Mouse (Mus musculus) liver, embryonic 13.5 days (tissue): ENCODE measurements around the gene Arhgap19. TPM values are rescaled to one million over a fixed set of nuclear protein-coding genes. Genes with fewer than 3 reads are reported as not detected.
"Not testable (repeated sequence)": the region's sequence is repeated elsewhere in the genome, so short reads cannot be mapped to it uniquely, and the experiment has no call there.

ENCODE experiments used
- ATAC-seq: fragments of 200-750 bp; cut with Nextera tagmentation; 2 replicates; pipeline ENCODE4 v1.8.0; 2017; ENCODE audit warnings: low read depth, mild to moderate bottlenecking, moderate number of reproducible peaks, moderate library complexity
- DNase-seq: peaks from one replicate; pipeline ENCODE4 v3.0.0; 2022
- H3K27ac ChIP-seq: fragments of 300-500 bp; sonication (generic); 2 replicates; pipeline ENCODE4 v1.5.1; 2015; ENCODE audit warnings: moderate library complexity, mild to moderate bottlenecking, inconsistent platforms
- H3K27me3 ChIP-seq: fragments of 300-500 bp; sonication (generic); 2 replicates; pipeline ENCODE4 v1.6.1; 2015; ENCODE audit warnings: mild to moderate bottlenecking, inconsistent platforms
- H3K36me3 ChIP-seq: fragments of 300-500 bp; sonication (generic); 2 replicates; pipeline ENCODE4 v1.6.1; 2015; ENCODE audit warnings: mild to moderate bottlenecking, inconsistent platforms
- H3K4me1 ChIP-seq: fragments of 300-500 bp; sonication (generic); replicated peaks from 2 replicates; pipeline ENCODE4 v1.6.1; 2015; ENCODE audit warnings: inconsistent platforms
- H3K4me2 ChIP-seq: fragments of 300-500 bp; sonication (generic); 2 replicates; pipeline ENCODE4 v1.6.1; 2015; ENCODE audit warnings: inconsistent platforms, mild to moderate bottlenecking, moderate library complexity
- H3K4me3 ChIP-seq: fragments of 300-500 bp; sonication (generic); replicated peaks from 2 replicates; pipeline ENCODE4 v1.5.1; 2015; ENCODE audit warnings: mild to moderate bottlenecking, inconsistent platforms
- H3K9ac ChIP-seq: fragments of 300-500 bp; sonication (generic); 2 replicates; pipeline ENCODE4 v1.6.1; 2015; ENCODE audit warnings: mild to moderate bottlenecking, inconsistent platforms
- H3K9me3 ChIP-seq: fragments of 300-500 bp; sonication (generic); replicated peaks from 2 replicates; pipeline ENCODE4 v1.6.1; 2016; ENCODE audit warnings: inconsistent platforms
- WGBS: fragments of 180-500 bp; shearing (Covaris S2); methylation state at CpG from one replicate; pipeline ENCODE4 v1.1.7; 2015; ENCODE audit not compliant: insufficient replicate concordance; 5-methylcytosine and 5-hydroxymethylcytosine counted together
- polyA plus RNA-seq: library from polyadenylated mRNA; unstranded; fragments of >200 nt; fragmentation: Nextera tagmentation; extraction: Ambion mirVana; gene quantifications from 2 replicates; pipeline ENCODE4 v1.2.1, GENCODE M21; 2015

Gene Arhgap19
- polyA plus RNA-seq = 25.0 and 33.6 TPM in 2 replicates

DNA sequence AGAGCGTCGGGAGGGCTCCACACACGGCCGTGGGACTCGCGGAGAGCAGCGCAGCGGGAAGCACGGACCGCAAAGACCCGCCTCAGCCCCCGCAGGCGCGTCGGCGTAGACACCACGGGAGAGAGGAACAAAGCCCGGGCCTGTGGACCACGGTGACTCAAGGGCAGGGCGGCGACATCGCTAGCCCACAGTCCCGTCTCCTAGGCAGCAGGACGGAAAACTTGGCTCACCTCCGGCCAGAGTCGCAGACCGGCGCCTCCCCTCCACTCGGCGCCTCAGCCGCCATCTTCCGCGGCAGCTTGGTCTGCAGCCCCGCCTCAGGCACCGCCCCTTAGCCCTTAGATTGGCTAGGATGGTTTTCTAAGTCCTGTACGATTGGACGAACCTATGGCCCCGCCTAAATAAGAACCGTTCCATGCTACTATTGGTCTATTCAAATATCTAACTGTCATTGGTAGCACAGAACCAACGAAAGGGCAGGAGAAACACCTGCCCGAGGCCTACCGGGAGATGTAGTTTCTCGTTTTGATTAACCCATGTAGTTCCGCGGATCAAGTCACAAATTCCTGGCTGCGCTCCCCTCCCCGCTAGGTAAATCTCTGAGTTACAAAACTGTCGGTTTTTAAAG lies at the start of gene Arhgap19:
Gene Arhgap19, minus strand, starts transcription at position 306 of the 628 bp plus-strand sequence.
- peaks cover 7% of the 10 kb centered on the region; the same call in 1 of the 2 replicates for H3K9me3 ChIP-seq
- H3K4me2 ChIP-seq = peak within 1 kb of the TSS; percentile 71
- H3K36me3 ChIP-seq = peaks cover 9% of the 10 kb centered on the region; the same call in 1 of the 2 replicates
- H3K4me1 ChIP-seq = peaks cover 53% of the 10 kb centered on the region
- peak within 1 kb of the TSS; percentile 95 for H3K9ac ChIP-seq
- under 1% methylated on average over 48 of the region's 48 CpGs for WGBS
- DNase-seq (peak; percentile 91), ATAC-seq (peak; percentile 99)
- H3K27me3 ChIP-seq = no peaks in the 10 kb centered on the region
- peak within 1 kb of the TSS; percentile 92 for H3K4me3 ChIP-seq
- peak within 1 kb of the TSS; percentile 86 for H3K27ac ChIP-seq

DNA sequence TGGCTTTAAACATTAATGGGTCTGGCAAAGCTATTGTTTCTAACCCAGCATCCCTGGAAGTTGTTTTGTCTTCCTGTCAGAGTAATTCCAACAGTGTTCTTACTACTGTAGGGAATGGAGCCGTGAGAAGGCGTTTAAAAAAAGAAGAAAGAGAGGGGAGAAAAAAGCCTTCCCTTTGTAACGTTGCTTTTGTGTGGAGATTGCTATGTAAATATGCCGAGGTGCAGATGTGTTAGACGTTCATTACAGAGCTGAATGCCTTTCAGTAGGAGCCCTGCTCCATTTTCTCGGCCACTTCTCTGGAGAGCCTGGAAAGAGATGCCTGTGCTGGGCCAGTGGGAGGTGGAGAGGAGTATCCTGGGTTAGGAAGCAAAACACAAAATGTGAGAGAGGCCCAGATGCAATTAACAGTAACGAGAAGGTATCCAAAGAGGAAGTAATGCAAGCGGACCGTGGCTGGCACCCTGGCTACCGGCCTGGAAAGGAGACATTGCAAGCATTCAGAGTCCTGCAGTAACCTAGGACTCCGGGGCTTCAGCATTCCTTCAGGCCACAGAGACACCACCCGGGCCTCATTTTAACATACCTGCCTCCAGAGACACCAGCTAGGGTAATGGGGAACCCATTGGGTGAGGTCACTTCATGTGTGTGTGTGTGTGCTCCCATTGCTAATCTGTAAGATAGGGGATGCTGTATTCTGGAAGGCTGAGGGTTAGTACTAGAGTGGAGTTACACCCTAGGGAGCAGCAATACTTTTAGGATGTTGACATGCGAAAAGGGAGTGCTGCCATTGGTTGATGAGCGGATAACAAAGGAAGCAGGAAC lies 49.1 kb upstream of the Arhgap19 start:
- H3K4me2 ChIP-seq = no peak overlapping the region
- ATAC-seq = no peak
- no peaks in the 10 kb centered on the region for H3K27me3 ChIP-seq
- 38% methylated on average over 14 of the region's 14 CpGs for WGBS
- H3K36me3 ChIP-seq = no peaks in the 10 kb centered on the region
- no peaks in the 10 kb centered on the region for H3K9me3 ChIP-seq
- H3K9ac ChIP-seq = no peak overlapping the region
- no peak overlapping the region for H3K4me3 ChIP-seq
- peak overlapping the region; percentile 44; the same call in 1 of the 2 replicates for H3K27ac ChIP-seq
- no peak for DNase-seq
- peaks cover 36% of the 10 kb centered on the region for H3K4me1 ChIP-seq

DNA sequence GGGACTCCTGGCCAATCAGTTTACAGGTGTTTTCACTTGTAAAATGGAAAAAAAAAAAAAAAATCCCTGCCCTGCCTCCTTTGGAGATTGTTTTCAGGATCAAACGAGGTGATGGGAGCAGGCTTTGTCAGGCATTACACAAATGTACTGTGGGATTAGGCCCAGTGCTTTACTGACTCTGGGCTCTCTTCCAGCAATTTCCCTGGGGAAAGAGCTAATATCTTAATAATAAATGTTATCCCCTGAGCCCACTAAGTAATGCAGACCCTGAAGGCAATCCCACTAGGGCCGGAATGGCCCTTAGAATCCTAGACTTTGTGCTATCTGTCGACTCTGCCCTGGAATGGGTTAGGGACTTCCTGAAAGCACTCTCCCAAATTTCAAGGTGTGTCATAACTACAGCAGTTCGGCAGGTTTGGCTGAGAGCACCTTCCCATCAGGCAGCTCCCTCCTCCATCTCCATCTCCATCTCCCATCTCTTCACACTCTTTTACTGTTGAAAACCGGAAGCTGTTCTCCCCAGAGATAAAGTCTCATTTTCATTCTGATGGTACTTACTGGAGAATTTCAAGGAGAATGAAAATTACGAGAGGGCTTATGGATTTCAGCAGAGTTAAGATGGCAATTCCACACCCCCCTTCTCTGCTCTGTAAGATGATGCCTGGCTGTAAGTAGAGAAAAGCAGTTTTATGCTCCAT lies 48.3 kb upstream of the Arhgap19 start:
- WGBS = 57% methylated on average over 6 of the region's 6 CpGs
- Histone ChIP-seq H3K4me2 (no peak overlapping the region), H3K36me3 (no peaks in the 10 kb centered on the region), H3K4me1 (peaks cover 42% of the 10 kb centered on the region), H3K9ac (peak overlapping the region; percentile 29; the same call in 1 of the 2 replicates), H3K4me3 (no peak overlapping the region), H3K27ac (no peak overlapping the region), H3K27me3 (no peaks in the 10 kb centered on the region), H3K9me3 (no peaks in the 10 kb centered on the region)
- DNase-seq (no peak), ATAC-seq (no peak)

DNA sequence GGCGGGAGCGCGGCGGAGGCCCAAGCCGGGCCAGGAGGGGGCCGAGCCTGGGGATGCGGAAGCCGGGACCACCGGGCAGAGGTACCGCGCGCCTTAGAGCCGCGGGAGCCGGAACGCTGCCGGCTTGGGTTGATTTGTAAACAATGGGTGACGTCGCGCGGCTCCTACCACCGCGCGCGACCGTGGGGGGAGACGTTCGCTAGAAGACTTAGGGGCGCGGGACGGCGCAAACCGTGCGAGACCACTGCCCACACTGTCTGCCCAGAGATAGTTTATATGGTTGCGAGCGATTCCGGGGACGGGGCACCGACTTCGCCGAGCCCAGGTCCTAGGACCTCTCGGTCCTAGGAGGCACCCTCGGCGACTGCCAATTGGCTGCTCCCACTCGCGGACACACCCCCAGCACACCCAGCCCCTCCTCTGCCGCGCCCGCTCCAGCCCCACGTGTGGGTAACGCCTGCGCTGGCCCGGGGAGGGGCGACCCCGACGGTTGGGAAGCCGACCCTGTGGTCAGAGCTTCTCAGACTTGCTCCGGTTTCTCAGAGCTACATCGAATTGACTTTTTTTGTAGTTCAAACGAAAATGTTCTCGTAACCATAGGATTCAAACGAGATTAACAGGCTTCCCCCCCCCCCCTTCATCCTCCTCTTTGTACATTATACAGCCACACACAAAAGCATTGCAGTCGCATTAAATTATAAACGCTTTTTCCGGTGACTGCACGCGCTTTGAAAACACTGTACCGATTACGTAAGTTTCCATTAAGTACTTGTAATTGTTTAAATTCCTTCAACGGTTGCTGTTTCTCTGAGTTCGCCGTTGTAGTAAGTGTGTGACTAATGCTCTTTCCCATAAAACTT lies 46.4 kb upstream of the Arhgap19 start, which contains the start of gene Frat2:
Gene Frat2, minus strand, starts transcription at position 141 of the 860 bp plus-strand sequence.
- Histone ChIP-seq H3K36me3 (no peaks in the 10 kb centered on the region), H3K9me3 (no peaks in the 10 kb centered on the region), H3K9ac (peak within 1 kb of the TSS; percentile 83), H3K27ac (peak within 1 kb of the TSS; percentile 72), H3K4me3 (peak within 1 kb of the TSS; percentile 92), H3K27me3 (no peaks in the 10 kb centered on the region), H3K4me2 (peak within 1 kb of the TSS; percentile 90), H3K4me1 (peaks cover 53% of the 10 kb centered on the region)
- under 1% methylated on average over 72 of the region's 72 CpGs for WGBS
- peak; percentile 92 for ATAC-seq
- peak; percentile 88 for DNase-seq

DNA sequence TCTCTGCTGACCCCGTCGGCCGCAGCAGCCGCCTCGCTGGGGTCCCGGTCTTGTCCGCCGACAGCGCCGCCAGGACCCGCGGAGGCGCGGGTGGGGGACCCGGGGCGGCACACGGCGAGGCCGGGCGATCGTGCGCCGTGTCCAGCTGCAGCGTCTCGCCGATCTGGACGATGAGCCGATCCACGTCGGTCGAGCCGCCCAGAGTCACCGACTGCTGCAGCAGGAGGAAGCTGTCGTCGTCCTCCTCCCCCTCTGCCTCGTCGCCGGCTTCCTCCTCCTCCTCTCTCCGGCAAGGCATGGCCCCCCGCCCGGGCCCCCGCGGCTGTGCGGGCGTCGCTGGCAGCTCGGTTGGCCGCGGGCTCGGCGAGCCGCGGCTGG lies 45.8 kb upstream of the Arhgap19 start:
- Histone ChIP-seq H3K4me3 (peak overlapping the region; percentile 92), H3K9ac (peak overlapping the region; percentile 83), H3K4me1 (peaks cover 58% of the 10 kb centered on the region), H3K4me2 (peak overlapping the region; percentile 90), H3K27ac (peak overlapping the region; percentile 72)
- H3K27me3 ChIP-seq, H3K9me3 ChIP-seq, DNase-seq, H3K36me3 ChIP-seq: not testable (repeated sequence)
- peak; percentile 35 for ATAC-seq
- WGBS = under 1% methylated on average over 47 of the region's 53 CpGs

DNA sequence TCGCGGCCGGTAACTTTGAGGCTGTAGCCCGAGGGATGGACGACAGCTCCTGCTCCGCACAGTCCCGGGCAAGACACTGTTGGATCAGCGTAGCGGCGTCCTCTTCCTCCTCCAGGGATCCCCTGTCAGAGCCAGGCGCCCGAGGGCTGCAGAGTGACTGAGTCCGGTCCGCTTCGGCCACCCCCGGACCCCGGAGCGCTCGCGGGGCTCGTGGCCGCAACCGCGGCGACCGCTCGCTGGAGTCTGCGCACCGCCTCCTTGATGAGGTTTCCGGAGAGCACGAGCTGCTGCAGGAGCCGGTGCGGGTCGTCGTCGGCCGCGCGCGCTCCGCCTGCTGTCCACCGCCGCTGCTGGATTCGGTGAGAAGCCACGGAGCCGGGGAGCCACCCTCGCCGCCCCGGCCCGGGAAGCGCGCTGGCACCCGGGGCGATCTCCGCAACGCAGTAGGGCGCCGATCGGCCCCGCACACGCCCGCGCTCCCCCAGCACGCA lies 45.3 kb upstream of the Arhgap19 start:
- peak overlapping the region; percentile 92 for H3K4me3 ChIP-seq
- DNase-seq (peak; percentile 47), ATAC-seq (peak; percentile 27)
- H3K27me3 ChIP-seq = no peaks in the 10 kb centered on the region
- peak overlapping the region; percentile 72 for H3K27ac ChIP-seq
- H3K9me3 ChIP-seq = no peaks in the 10 kb centered on the region
- peaks cover 62% of the 10 kb centered on the region for H3K4me1 ChIP-seq
- peak overlapping the region; percentile 90 for H3K4me2 ChIP-seq
- no peaks in the 10 kb centered on the region for H3K36me3 ChIP-seq
- under 1% methylated on average over 55 of the region's 64 CpGs for WGBS
- peak overlapping the region; percentile 83 for H3K9ac ChIP-seq

DNA sequence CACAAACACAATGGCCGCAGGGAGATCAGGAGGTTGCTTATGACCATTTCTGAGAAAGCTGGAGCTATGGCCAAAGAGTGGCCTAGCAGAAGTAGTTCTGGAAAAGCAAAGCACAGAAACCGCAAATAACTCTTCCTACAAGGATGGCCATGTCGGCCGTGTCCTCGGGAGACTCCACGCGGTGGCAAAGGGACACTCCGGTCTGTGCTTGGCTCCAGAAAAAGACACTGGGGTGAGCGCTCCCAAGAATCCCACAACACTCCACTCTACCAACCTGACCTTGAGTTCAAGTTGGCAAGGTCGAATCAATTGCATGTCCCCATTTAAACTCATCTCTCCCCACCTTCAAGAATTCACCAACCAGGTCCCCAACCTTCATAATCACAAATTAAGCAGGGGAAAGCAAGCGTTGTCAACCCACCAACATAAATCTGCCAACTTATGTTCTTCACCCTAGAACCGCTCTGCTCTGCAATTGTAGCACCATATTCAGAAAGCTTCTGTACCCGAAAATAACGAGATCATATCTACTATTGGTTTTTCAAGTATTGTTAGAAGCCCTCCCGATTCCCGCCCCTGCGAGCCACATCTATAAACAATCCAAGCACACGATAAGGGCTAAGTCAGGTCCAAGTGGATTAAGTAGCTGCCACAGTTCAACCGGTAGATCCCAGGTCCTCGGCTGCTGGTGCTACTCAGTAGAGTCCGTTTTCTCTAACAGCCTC lies 44.7 kb upstream of the Arhgap19 start:
- peak overlapping the region; percentile 83 for H3K9ac ChIP-seq
- H3K4me1 ChIP-seq = peaks cover 63% of the 10 kb centered on the region
- ATAC-seq (no peak; the same call in 1 of the 2 replicates), DNase-seq (no peak)
- H3K27me3 ChIP-seq = no peaks in the 10 kb centered on the region
- H3K27ac ChIP-seq = peak overlapping the region; percentile 72
- WGBS = 9% methylated on average over 21 of the region's 21 CpGs
- no peaks in the 10 kb centered on the region for H3K36me3 ChIP-seq
- H3K9me3 ChIP-seq = no peaks in the 10 kb centered on the region
- H3K4me3 ChIP-seq = peak overlapping the region; percentile 92
- H3K4me2 ChIP-seq = peak overlapping the region; percentile 90

DNA sequence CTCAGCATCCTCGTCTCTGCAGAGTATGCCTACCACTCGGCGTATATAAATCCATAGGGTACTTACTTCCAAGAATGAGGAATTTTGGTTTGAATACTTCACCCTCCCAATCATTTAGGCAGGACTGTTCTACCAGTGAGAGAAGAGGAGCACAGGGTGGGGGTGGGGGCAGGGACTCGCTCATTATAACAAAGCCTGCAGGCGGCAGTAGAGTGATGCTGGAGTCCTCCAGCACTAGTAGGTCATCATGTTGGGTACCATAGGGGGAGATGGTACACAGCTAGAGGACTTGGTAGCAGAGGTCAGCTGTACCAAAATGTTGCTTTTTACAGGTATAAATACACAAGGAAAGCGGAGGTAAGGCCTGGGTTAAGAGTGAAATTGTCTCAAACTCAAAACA lies 42.5 kb upstream of the Arhgap19 start:
- no peak overlapping the region for H3K4me3 ChIP-seq
- H3K4me1 ChIP-seq = peaks cover 63% of the 10 kb centered on the region
- no peaks in the 10 kb centered on the region for H3K9me3 ChIP-seq
- WGBS = 68% methylated on average over 6 of the region's 6 CpGs
- no peaks in the 10 kb centered on the region for H3K27me3 ChIP-seq
- no peak overlapping the region for H3K4me2 ChIP-seq
- ATAC-seq (no peak), DNase-seq (no peak)
- H3K36me3 ChIP-seq = no peaks in the 10 kb centered on the region
- H3K27ac ChIP-seq = no peak overlapping the region
- no peak overlapping the region for H3K9ac ChIP-seq

DNA sequence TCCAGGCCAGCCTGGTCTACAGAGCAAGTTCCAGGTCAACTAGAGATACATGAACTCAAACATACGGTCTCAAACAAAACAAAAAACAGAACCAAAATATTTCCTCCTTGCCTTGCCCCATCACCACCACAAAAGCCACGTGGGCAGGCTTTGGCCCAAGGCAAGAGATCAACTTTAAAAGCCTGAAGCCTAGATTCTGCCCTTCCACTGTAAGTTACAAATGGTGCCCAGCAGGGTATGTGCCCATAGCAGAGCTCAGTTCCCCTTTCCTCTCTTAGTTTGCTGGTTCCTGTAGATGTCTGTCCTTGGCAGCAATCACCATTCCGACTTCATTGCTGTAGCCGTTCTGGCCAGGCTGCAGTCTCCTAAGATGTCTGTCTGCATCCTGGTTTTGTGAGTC lies 40.9 kb upstream of the Arhgap19 start:
- H3K27me3 ChIP-seq = no peaks in the 10 kb centered on the region
- H3K36me3 ChIP-seq = no peaks in the 10 kb centered on the region
- peaks cover 80% of the 10 kb centered on the region for H3K4me1 ChIP-seq
- ATAC-seq = no peak
- H3K27ac ChIP-seq = no peak overlapping the region
- no peak for DNase-seq
- H3K4me2 ChIP-seq = no peak overlapping the region
- H3K9ac ChIP-seq = no peak overlapping the region
- H3K9me3 ChIP-seq = no peaks in the 10 kb centered on the region
- no peak overlapping the region for H3K4me3 ChIP-seq
- 67% methylated on average over 4 of the region's 4 CpGs for WGBS

DNA sequence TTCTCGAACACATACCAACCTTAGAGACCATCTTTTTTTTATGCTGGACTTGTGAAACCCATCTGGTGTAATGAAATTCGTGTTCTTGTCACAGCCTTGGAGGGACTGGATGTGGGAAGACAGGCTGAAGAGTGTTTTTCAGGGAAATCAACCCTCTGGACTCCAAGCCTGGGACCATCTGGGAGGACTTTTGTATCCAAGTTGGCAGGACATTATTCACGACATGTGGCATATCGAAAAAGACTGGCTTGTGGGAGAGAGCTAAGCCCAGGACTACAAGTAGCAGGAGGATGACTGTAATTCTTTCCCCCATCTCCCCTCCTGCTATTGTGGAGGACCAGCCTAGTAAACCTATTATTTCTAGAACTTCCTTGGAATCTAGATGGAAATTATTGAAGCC lies 40.3 kb upstream of the Arhgap19 start:
- H3K4me2 ChIP-seq = no peak overlapping the region
- H3K27ac ChIP-seq = no peak overlapping the region
- H3K9ac ChIP-seq = no peak overlapping the region
- H3K27me3 ChIP-seq = no peaks in the 10 kb centered on the region
- H3K9me3 ChIP-seq = no peaks in the 10 kb centered on the region
- ATAC-seq (no peak), DNase-seq (no peak)
- H3K4me3 ChIP-seq = no peak overlapping the region
- peaks cover 85% of the 10 kb centered on the region for H3K4me1 ChIP-seq
- H3K36me3 ChIP-seq = no peaks in the 10 kb centered on the region
- 82% methylated on average over 4 of the region's 4 CpGs for WGBS
